Mouse (Mus musculus) myocyte (in vitro differentiated cells): Measurements from ENCODE around the gene Sec16b. TPM values are rescaled to one million over a fixed set of nuclear protein-coding genes. Genes with fewer than 3 reads are reported as not detected.

Experiments
- H3K27me3 ChIP-seq: one replicate; pipeline ENCODE4 v1.6.1; 2011; ENCODE audit not compliant: control insufficient read depth, insufficient read depth, insufficient read length
- H3K36me3 ChIP-seq: one replicate; pipeline ENCODE4 v1.6.1; 2011; ENCODE audit not compliant: control insufficient read depth, insufficient read depth
- H3K4me2 ChIP-seq: one replicate; pipeline ENCODE4 v1.6.1; 2011; ENCODE audit warnings: low read depth, control low read depth
- H3K4me3 ChIP-seq: one replicate; pipeline ENCODE4 v1.5.1; 2011; ENCODE audit warnings: mild to moderate bottlenecking, control low read depth, moderate library complexity
- H3K79me2 ChIP-seq: one replicate; pipeline ENCODE4 v1.6.1; 2011; ENCODE audit not compliant: control insufficient read depth, insufficient read depth
- H3ac ChIP-seq: one replicate; pipeline ENCODE4 v1.6.1; 2011; ENCODE audit not compliant: control insufficient read depth, insufficient read length
- CEBPB ChIP-seq: IDR thresholded peaks from 2 replicates; pipeline ENCODE4 v1.6.1; 2011; ENCODE audit warnings: mild to moderate bottlenecking, moderate library complexity; ENCODE audit not compliant: poor library complexity, insufficient read depth, severe bottlenecking
- E2F4 ChIP-seq: IDR thresholded peaks from one replicate; pipeline ENCODE4 v1.6.1; 2011; ENCODE audit warnings: mild to moderate bottlenecking, control low read depth, moderate library complexity; ENCODE audit not compliant: insufficient read depth
- MAX ChIP-seq: IDR thresholded peaks from one replicate; pipeline ENCODE4 v1.6.1; 2011; ENCODE audit warnings: low read depth, mild to moderate bottlenecking, control low read depth
- MYOD1 ChIP-seq, 3 experiments: IDR thresholded peaks; one replicate each; pipeline ENCODE4 v1.6.1; 2011; ENCODE audit warnings: control low read depth in 2 of 3, low read depth in 2 of 3, mild to moderate bottlenecking in 2 of 3, moderate library complexity in 1 of 3; ENCODE audit not compliant: insufficient read length in 2 of 3, control insufficient read depth in 1 of 3
- MYOG ChIP-seq, 3 experiments: IDR thresholded peaks; one replicate each; pipeline ENCODE4 v1.6.1; 2011; ENCODE audit warnings: control low read depth in 2 of 3, low read depth in 2 of 3, mild to moderate bottlenecking in 2 of 3; ENCODE audit not compliant: insufficient read length in 2 of 3, control insufficient read depth in 1 of 3, insufficient read depth in 1 of 3
- POLR2A ChIP-seq: IDR thresholded peaks from one replicate; pipeline ENCODE4 v1.6.1; 2011; ENCODE audit warnings: low read depth, mild to moderate bottlenecking, control low read depth, moderate library complexity; ENCODE audit not compliant: insufficient read length
- POLR2AphosphoS2 ChIP-seq: IDR thresholded peaks from one replicate; pipeline ENCODE4 v1.6.1; 2011; ENCODE audit warnings: low read depth, control low read depth; ENCODE audit not compliant: insufficient read length
- REST ChIP-seq: IDR thresholded peaks from one replicate; pipeline ENCODE4 v1.6.1; 2011; ENCODE audit warnings: mild to moderate bottlenecking, control low read depth, moderate library complexity; ENCODE audit not compliant: insufficient read depth, insufficient read length
- SRF ChIP-seq: IDR thresholded peaks from one replicate; pipeline ENCODE4 v1.6.1; 2011; ENCODE audit warnings: low read depth; ENCODE audit not compliant: control insufficient read depth, insufficient read length
- TCF12 ChIP-seq: IDR thresholded peaks from one replicate; pipeline ENCODE4 v1.6.1; 2011; ENCODE audit warnings: mild to moderate bottlenecking, control low read depth; ENCODE audit not compliant: poor library complexity, insufficient read depth, severe bottlenecking
- TCF3 ChIP-seq: IDR thresholded peaks from one replicate; pipeline ENCODE4 v1.6.1; 2011; ENCODE audit warnings: low read depth, control low read depth; ENCODE audit not compliant: insufficient read length
- USF1 ChIP-seq: IDR thresholded peaks from one replicate; pipeline ENCODE4 v1.6.1; 2011; ENCODE audit warnings: low read depth, mild to moderate bottlenecking, control low read depth, moderate library complexity
- polyA plus RNA-seq: library from polyadenylated mRNA; unstranded; fragments of >200 nt; fragmentation: generic; extraction: Trizol; gene quantifications from one replicate; pipeline ENCODE4 v1.2.1, GENCODE M21; 2012; ENCODE audit warnings: missing spikeins

Gene Sec16b
- polyA plus RNA-seq, 1 experiment = 4.3 TPM

DNA sequence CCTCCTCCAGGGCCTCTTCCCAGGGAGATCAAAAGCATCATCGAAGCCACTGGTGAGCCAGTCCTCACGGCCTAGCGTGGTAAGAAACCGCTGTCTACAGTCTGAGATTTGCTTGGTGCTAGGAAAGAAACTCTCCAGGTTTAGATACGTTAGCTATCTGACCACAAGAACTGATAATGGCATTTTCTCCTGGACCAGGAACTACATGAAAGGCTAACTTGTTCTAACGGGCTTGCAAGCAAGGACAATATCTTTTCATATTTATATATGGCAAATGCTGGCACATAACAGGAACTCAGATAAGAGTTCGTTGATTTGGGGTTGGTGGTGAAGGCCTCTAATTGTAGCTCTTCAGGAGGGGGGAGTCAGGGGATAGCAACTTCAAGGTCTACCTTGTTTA, 18.2 kb downstream of the Sec16b start:
- TF ChIP-seq POLR2A (no peak), CEBPB (no peak), E2F4 (no peak), SRF (no peak), TCF12 (no peak), MYOD1 (IDR thresholded peaks at IDR 0.05; ENCODE audit: control insufficient read depth in 1 of 3, insufficient read length in 2 of 3, low read depth in 2 of 3) (no peak), USF1 (no peak), MAX (no peak), TCF3 (no peak), MYOG (IDR thresholded peaks at IDR 0.05; ENCODE audit: control insufficient read depth in 1 of 3, insufficient read depth in 1 of 3, insufficient read length in 2 of 3, low read depth in 2 of 3) (no peak), REST (no peak), POLR2AphosphoS2 (no peak)
- Histone ChIP-seq H3K79me2 (no peaks in the 10 kb centered on the region), H3ac (no peak overlapping the region), H3K36me3 (no peaks in the 10 kb centered on the region), H3K27me3 (no peaks in the 10 kb centered on the region), H3K4me3 (no peak overlapping the region), H3K4me2 (no peak overlapping the region)

GRCm38 (mm10) chr1:157525692-157526354, 19.3 kb downstream of the Sec16b start:
- TF ChIP-seq E2F4 = no peak
- no peak for TF ChIP-seq POLR2AphosphoS2
- Histone ChIP-seq H3K4me2 (no peak overlapping the region), H3ac (no peak overlapping the region)

DNA sequence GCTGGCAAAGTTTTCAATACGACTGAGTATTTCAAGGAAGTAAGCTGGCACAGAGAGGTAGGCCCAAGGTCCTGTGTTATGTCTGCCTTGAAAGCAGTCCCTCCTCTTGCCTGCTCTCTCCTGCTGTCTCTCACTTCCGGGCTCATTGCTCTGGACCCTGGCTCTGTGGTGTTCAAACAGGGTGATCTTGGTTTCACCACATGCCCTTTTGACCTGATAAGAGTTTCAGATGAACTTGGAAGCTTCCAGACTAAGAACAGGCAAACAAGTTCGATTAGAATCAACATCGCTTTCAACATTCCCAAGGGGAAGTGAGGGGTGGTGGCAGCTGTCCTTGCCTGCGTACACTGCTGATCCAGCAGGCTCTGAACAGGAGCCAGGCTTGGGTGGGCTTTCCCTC, 20.1 kb downstream of the Sec16b start:
- Histone ChIP-seq H3K4me3 (no peak overlapping the region), H3K4me2 (no peak overlapping the region), H3K36me3 (no peaks in the 10 kb centered on the region), H3K27me3 (no peaks in the 10 kb centered on the region), H3ac (no peak overlapping the region), H3K79me2 (no peaks in the 10 kb centered on the region)
- TF ChIP-seq POLR2AphosphoS2 = no peak
- TF ChIP-seq TCF12 = no peak
- TF ChIP-seq MYOG (IDR thresholded peaks at IDR 0.05; ENCODE audit: control insufficient read depth in 1 of 3, insufficient read depth in 1 of 3, insufficient read length in 2 of 3, low read depth in 2 of 3) = no peak
- no peak for TF ChIP-seq REST
- no peak for TF ChIP-seq MYOD1 (IDR thresholded peaks at IDR 0.05; ENCODE audit: control insufficient read depth in 1 of 3, insufficient read length in 2 of 3, low read depth in 2 of 3)
- no peak for TF ChIP-seq CEBPB
- no peak for TF ChIP-seq SRF

More at GRCm38 (mm10) chr1:157525692-157526354, 19.3 kb downstream of the Sec16b start:
- H3K27me3 ChIP-seq = no peaks in the 10 kb centered on the region
- H3K4me3 ChIP-seq = no peak overlapping the region
- no peaks in the 10 kb centered on the region for H3K36me3 ChIP-seq
- no peaks in the 10 kb centered on the region for H3K79me2 ChIP-seq

- Histone ChIP-seq H3K36me3 (no peaks in the 10 kb centered on the region), H3K4me2 (no peak overlapping the region), H3K27me3 (no peaks in the 10 kb centered on the region), H3K4me3 (no peak overlapping the region), H3K79me2 (no peaks in the 10 kb centered on the region), H3ac (no peak overlapping the region)
- no peak for TF ChIP-seq MYOG (IDR thresholded peaks at IDR 0.05; ENCODE audit: control insufficient read depth in 1 of 3, insufficient read depth in 1 of 3, insufficient read length in 2 of 3, low read depth in 2 of 3)
- TF ChIP-seq SRF = no peak
- no peak for TF ChIP-seq POLR2AphosphoS2
- TF ChIP-seq MAX = no peak
- TF ChIP-seq REST = no peak
- TF ChIP-seq USF1 = no peak
These were observed 26.4 kb downstream of the Sec16b start for GRCm38 (mm10) chr1:157532826-157533460.

DNA sequence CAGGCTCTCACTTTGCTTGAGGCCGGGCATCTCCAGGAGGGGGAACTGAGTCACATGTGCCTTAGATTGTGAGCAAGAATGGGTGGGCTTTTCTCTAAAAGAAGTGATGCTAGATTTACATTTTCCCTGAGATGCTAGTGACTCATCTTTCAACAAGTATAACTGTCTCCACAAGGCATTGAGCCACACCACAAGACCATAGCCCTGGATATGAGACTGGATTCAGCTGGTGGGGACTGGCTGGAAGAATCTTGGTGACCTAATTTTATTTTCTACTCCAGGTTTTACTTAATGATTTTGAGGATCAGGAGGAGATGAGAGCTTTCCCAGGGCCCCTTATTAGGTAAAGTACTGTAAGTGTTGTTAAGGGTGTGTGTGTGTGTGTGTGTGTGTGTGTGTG, 29.0 kb downstream of the Sec16b start:
- TF ChIP-seq TCF3 = no peak
- no peak for TF ChIP-seq POLR2AphosphoS2
- TF ChIP-seq TCF12 = no peak
- no peak for TF ChIP-seq USF1
- TF ChIP-seq MYOG (IDR thresholded peaks at IDR 0.05; ENCODE audit: control insufficient read depth in 1 of 3, insufficient read depth in 1 of 3, insufficient read length in 2 of 3, low read depth in 2 of 3) = no peak
- TF ChIP-seq SRF = no peak
- no peaks in the 10 kb centered on the region for H3K27me3 ChIP-seq
- H3K36me3 ChIP-seq = no peaks in the 10 kb centered on the region
- no peak overlapping the region for H3ac ChIP-seq
- H3K4me3 ChIP-seq = no peak overlapping the region
- no peak overlapping the region for H3K4me2 ChIP-seq
- H3K79me2 ChIP-seq = no peaks in the 10 kb centered on the region
